Mouse (Mus musculus): ENCODE results near the gene A230072I06Rik. TPM values are rescaled to one million over a fixed set of nuclear protein-coding genes. Genes with fewer than 3 reads are reported as not detected.

The A230072I06Rik gene
- not detected in 2 replicates for polyA plus RNA-seq (2015; fragmentation: Nextera tagmentation; extraction: Ambion mirVana)

GRCm38 (mm10) chr8:12278663-12279312 lies at the start of gene A230072I06Rik:
Gene A230072I06Rik (plus strand): TSS chr8:12278819.
- H3K9me3 ChIP-seq (replicated peaks; ENCODE audit: control insufficient read depth, low read length): no peaks in the 10 kb centered on the region
- no peak for ATAC-seq (replicated peaks; ENCODE audit: extremely low read depth, insufficient read depth, low FRiP score)
- peaks cover 16% of the 10 kb centered on the region for H3K4me1 ChIP-seq (ENCODE audit: control insufficient read depth, insufficient read depth, low read length)
- no peak within 1 kb of the TSS for H3K4me3 ChIP-seq (ENCODE audit: low read length)
- no peaks in the 10 kb centered on the region for H3K27me3 ChIP-seq (ENCODE audit: control insufficient read depth, insufficient read depth, low read length)
- no peaks in the 10 kb centered on the region for H3K36me3 ChIP-seq (ENCODE audit: control insufficient read depth, insufficient read depth)
- no peak within 1 kb of the TSS for H3K9ac ChIP-seq (ENCODE audit: low read length)
- H3K4me2 ChIP-seq (ENCODE audit: low read depth, low read length): peak within 1 kb of the TSS; percentile 37
- WGBS: 37% methylated on average over 12 of the region's 12 CpGs
- H3K27ac ChIP-seq (ENCODE audit: low read length): 0 out of 2 replicates have a peak within 1 kb of the TSS, but pooled peaks have one; percentile 23

GRCm38 (mm10) chr8:12234039-12234438 lies 44.6 kb upstream of the A230072I06Rik start:
- no peak overlapping the region for H3K27ac ChIP-seq (ENCODE audit: low read length)
- H3K36me3 ChIP-seq (ENCODE audit: control insufficient read depth, insufficient read depth): no peaks in the 10 kb centered on the region
- no peak overlapping the region for H3K9ac ChIP-seq (ENCODE audit: low read length)
- H3K4me2 ChIP-seq (ENCODE audit: low read depth, low read length): no peak overlapping the region
- 44% methylated on average over 11 of the region's 11 CpGs for WGBS
- H3K9me3 ChIP-seq (replicated peaks; ENCODE audit: control insufficient read depth, low read length): no peaks in the 10 kb centered on the region
- no peak overlapping the region for H3K4me3 ChIP-seq (ENCODE audit: low read length)
- no peaks in the 10 kb centered on the region for H3K27me3 ChIP-seq (ENCODE audit: control insufficient read depth, insufficient read depth, low read length)
- H3K4me1 ChIP-seq (ENCODE audit: control insufficient read depth, insufficient read depth, low read length): no peaks in the 10 kb centered on the region
- ATAC-seq (replicated peaks; ENCODE audit: extremely low read depth, insufficient read depth, low FRiP score): no peak

GRCm38 (mm10) chr8:12238775-12239174 lies 39.8 kb upstream of the A230072I06Rik start:
- H3K9ac ChIP-seq (ENCODE audit: low read length): no peak overlapping the region
- ATAC-seq (replicated peaks; ENCODE audit: extremely low read depth, insufficient read depth, low FRiP score): no peak
- H3K9me3 ChIP-seq (replicated peaks; ENCODE audit: control insufficient read depth, low read length): no peaks in the 10 kb centered on the region
- H3K4me2 ChIP-seq (ENCODE audit: low read depth, low read length): no peak overlapping the region
- H3K27ac ChIP-seq (ENCODE audit: low read length): no peak overlapping the region
- no peaks in the 10 kb centered on the region for H3K27me3 ChIP-seq (ENCODE audit: control insufficient read depth, insufficient read depth, low read length)
- no peaks in the 10 kb centered on the region for H3K36me3 ChIP-seq (ENCODE audit: control insufficient read depth, insufficient read depth)
- H3K4me1 ChIP-seq (ENCODE audit: control insufficient read depth, insufficient read depth, low read length): no peaks in the 10 kb centered on the region
- 73% methylated on average over 7 of the region's 7 CpGs for WGBS
- no peak overlapping the region for H3K4me3 ChIP-seq (ENCODE audit: low read length)

GRCm38 (mm10) chr8:12240143-12240542 lies 38.5 kb upstream of the A230072I06Rik start:
- 67% methylated on average over 9 of the region's 9 CpGs for WGBS
- H3K4me1 ChIP-seq (ENCODE audit: control insufficient read depth, insufficient read depth, low read length): no peaks in the 10 kb centered on the region
- H3K27ac ChIP-seq (ENCODE audit: low read length): no peak overlapping the region
- H3K4me3 ChIP-seq (ENCODE audit: low read length): no peak overlapping the region
- ATAC-seq (replicated peaks; ENCODE audit: extremely low read depth, insufficient read depth, low FRiP score): no peak
- no peaks in the 10 kb centered on the region for H3K36me3 ChIP-seq (ENCODE audit: control insufficient read depth, insufficient read depth)
- H3K4me2 ChIP-seq (ENCODE audit: low read depth, low read length): no peak overlapping the region
- no peaks in the 10 kb centered on the region for H3K27me3 ChIP-seq (ENCODE audit: control insufficient read depth, insufficient read depth, low read length)
- H3K9ac ChIP-seq (ENCODE audit: low read length): no peak overlapping the region
- H3K9me3 ChIP-seq (replicated peaks; ENCODE audit: control insufficient read depth, low read length): no peaks in the 10 kb centered on the region

- H3K27ac ChIP-seq (ENCODE audit: low read length): no peak overlapping the region
- H3K9ac ChIP-seq (ENCODE audit: low read length): no peak overlapping the region
- no peak for ATAC-seq (replicated peaks; ENCODE audit: extremely low read depth, insufficient read depth, low FRiP score)
- H3K4me3 ChIP-seq (ENCODE audit: low read length): no peak overlapping the region
- no peaks in the 10 kb centered on the region for H3K4me1 ChIP-seq (ENCODE audit: control insufficient read depth, insufficient read depth, low read length)
- H3K36me3 ChIP-seq (ENCODE audit: control insufficient read depth, insufficient read depth): no peaks in the 10 kb centered on the region
- H3K27me3 ChIP-seq (ENCODE audit: control insufficient read depth, insufficient read depth, low read length): no peaks in the 10 kb centered on the region
- no peak overlapping the region for H3K4me2 ChIP-seq (ENCODE audit: low read depth, low read length)
- WGBS: 69% methylated on average over 1 of the region's 1 CpGs
- no peaks in the 10 kb centered on the region for H3K9me3 ChIP-seq (replicated peaks; ENCODE audit: control insufficient read depth, low read length)
Observed at GRCm38 (mm10) chr8:12243746-12244145, 34.9 kb upstream of the A230072I06Rik start.

- H3K9me3 ChIP-seq (replicated peaks; ENCODE audit: control insufficient read depth, low read length): no peaks in the 10 kb centered on the region
- no peak overlapping the region for H3K4me3 ChIP-seq (ENCODE audit: low read length)
- no peaks in the 10 kb centered on the region for H3K36me3 ChIP-seq (ENCODE audit: control insufficient read depth, insufficient read depth)
- 55% methylated on average over 2 of the region's 2 CpGs for WGBS
- no peak overlapping the region for H3K27ac ChIP-seq (ENCODE audit: low read length)
- H3K4me1 ChIP-seq (ENCODE audit: control insufficient read depth, insufficient read depth, low read length): peaks cover 11% of the 10 kb centered on the region
- peak; percentile 83; the same call in 1 of the 2 replicates for ATAC-seq (replicated peaks; ENCODE audit: extremely low read depth, insufficient read depth, low FRiP score)
- no peak overlapping the region for H3K9ac ChIP-seq (ENCODE audit: low read length)
- peaks cover 5% of the 10 kb centered on the region for H3K27me3 ChIP-seq (ENCODE audit: control insufficient read depth, insufficient read depth, low read length)
- H3K4me2 ChIP-seq (ENCODE audit: low read depth, low read length): no peak overlapping the region
Observed at GRCm38 (mm10) chr8:12259890-12260289, 18.7 kb upstream of the A230072I06Rik start.

- 67% methylated on average over 6 of the region's 6 CpGs for whole genome bisulfite sequencing
- H3K27ac ChIP-seq (ENCODE audit: low read length): no peak overlapping the region
- H3K4me2 ChIP-seq (ENCODE audit: low read depth, low read length): no peak overlapping the region
- H3K36me3 ChIP-seq (ENCODE audit: control insufficient read depth, insufficient read depth): no peaks in the 10 kb centered on the region
- H3K9me3 ChIP-seq (replicated peaks; ENCODE audit: control insufficient read depth, low read length): no peaks in the 10 kb centered on the region
- no peak overlapping the region for H3K4me3 ChIP-seq (ENCODE audit: low read length)
- no peak overlapping the region for H3K9ac ChIP-seq (ENCODE audit: low read length)
- H3K27me3 ChIP-seq (ENCODE audit: control insufficient read depth, insufficient read depth, low read length): peaks cover 5% of the 10 kb centered on the region
- peaks cover 11% of the 10 kb centered on the region for H3K4me1 ChIP-seq (ENCODE audit: control insufficient read depth, insufficient read depth, low read length)
- ATAC-seq (replicated peaks; ENCODE audit: extremely low read depth, insufficient read depth, low FRiP score): no peak
Observed at GRCm38 (mm10) chr8:12260476-12261029, 18.1 kb upstream of the A230072I06Rik start.

- no peak overlapping the region for H3K27ac ChIP-seq (ENCODE audit: low read length)
- WGBS: 66% methylated on average over 4 of the region's 4 CpGs
Observed at GRCm38 (mm10) chr8:12261556-12261955, 17.1 kb upstream of the A230072I06Rik start.

GRCm38 (mm10) chr8:12264996-12265395 lies 13.6 kb upstream of the A230072I06Rik start:
- H3K4me2 ChIP-seq (ENCODE audit: low read depth, low read length): no peak overlapping the region
- ATAC-seq (replicated peaks; ENCODE audit: extremely low read depth, insufficient read depth, low FRiP score): no peak
- 92% methylated on average over 8 of the region's 8 CpGs for WGBS
- H3K27ac ChIP-seq (ENCODE audit: low read length): no peak overlapping the region
- no peak overlapping the region for H3K4me3 ChIP-seq (ENCODE audit: low read length)
- no peaks in the 10 kb centered on the region for H3K36me3 ChIP-seq (ENCODE audit: control insufficient read depth, insufficient read depth)
- H3K9me3 ChIP-seq (replicated peaks; ENCODE audit: control insufficient read depth, low read length): no peaks in the 10 kb centered on the region
- no peaks in the 10 kb centered on the region; the same call in 1 of the 2 replicates for H3K27me3 ChIP-seq (ENCODE audit: control insufficient read depth, insufficient read depth, low read length)
- no peak overlapping the region for H3K9ac ChIP-seq (ENCODE audit: low read length)
- H3K4me1 ChIP-seq (ENCODE audit: control insufficient read depth, insufficient read depth, low read length): peaks cover 5% of the 10 kb centered on the region

More at GRCm38 (mm10) chr8:12261556-12261955, 17.1 kb upstream of the A230072I06Rik start:
- H3K36me3 ChIP-seq (ENCODE audit: control insufficient read depth, insufficient read depth): no peaks in the 10 kb centered on the region
- H3K27me3 ChIP-seq (ENCODE audit: control insufficient read depth, insufficient read depth, low read length): peaks cover 5% of the 10 kb centered on the region
- no peak overlapping the region for H3K9ac ChIP-seq (ENCODE audit: low read length)
- H3K4me2 ChIP-seq (ENCODE audit: low read depth, low read length): no peak overlapping the region
- ATAC-seq (replicated peaks; ENCODE audit: extremely low read depth, insufficient read depth, low FRiP score): no peak
- H3K9me3 ChIP-seq (replicated peaks; ENCODE audit: control insufficient read depth, low read length): no peaks in the 10 kb centered on the region
- peaks cover 11% of the 10 kb centered on the region for H3K4me1 ChIP-seq (ENCODE audit: control insufficient read depth, insufficient read depth, low read length)
- no peak overlapping the region for H3K4me3 ChIP-seq (ENCODE audit: low read length)

Measured in heart, embryonic 16.5 days (tissue).